8 mouse cellular contexts compared by ENCODE assay signal in the genomic region with DNA sequence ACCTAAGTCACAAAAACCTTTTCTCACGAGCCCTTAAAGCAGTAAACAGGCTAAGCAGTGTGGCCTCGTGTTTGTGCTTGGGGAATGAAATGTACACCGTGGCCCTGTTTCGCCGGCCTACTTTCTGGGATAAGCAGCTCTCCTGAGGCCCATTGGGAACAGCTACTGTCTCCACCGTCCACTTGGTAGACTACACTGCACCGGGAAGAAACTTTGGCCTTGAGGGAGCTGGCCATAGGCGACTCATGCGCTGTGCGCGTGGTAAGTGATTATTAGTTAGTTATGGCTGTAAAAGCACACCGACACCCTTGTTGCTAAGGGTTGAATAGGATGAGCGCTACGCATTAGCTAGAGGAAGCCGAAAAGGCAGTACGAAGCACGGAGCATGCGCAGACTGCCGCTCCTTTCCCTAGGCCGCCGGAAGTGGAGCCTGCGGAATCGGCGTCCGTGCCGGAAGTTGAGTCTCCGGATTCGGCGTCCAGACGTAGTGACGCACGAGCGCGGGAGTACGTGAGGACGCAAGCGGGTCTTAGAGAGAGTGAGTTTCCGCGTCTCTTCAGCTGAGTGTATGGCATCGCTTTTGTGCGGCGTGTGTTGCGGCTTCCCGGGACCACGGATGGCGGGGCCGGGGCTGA. TPM values are rescaled to one million over a fixed set of nuclear protein-coding genes. Genes with fewer than 3 reads are reported as not detected.
DNase-seq lines count a peak whose midpoint lies in the region; ATAC-seq lines count a peak whose summit lies in the region.

A gene (plus strand): TSS at position 342 of the 635 bp plus-strand sequence.

- H3K9me3 ChIP-seq in heart, embryonic 13.5 days = no peaks in the 10 kb centered on the region
- no peaks in the 10 kb centered on the region for H3K9me3 ChIP-seq in liver, embryonic 12.5 days (replicated peaks)
- no peaks in the 10 kb centered on the region for H3K9me3 ChIP-seq in stomach, embryonic 15.5 days

- peak within 1 kb of the TSS; percentile 76 for H3K4me3 ChIP-seq in brown adipose tissue, adult 24 weeks (ENCODE audit: insufficient read depth, low read depth, low read length)
- H3K4me3 ChIP-seq in heart, embryonic 13.5 days = peak within 1 kb of the TSS; percentile 98
- H3K4me3 ChIP-seq in liver, embryonic 12.5 days = peak within 1 kb of the TSS; percentile 80
- peak within 1 kb of the TSS; percentile 97 for H3K4me3 ChIP-seq in stomach, embryonic 15.5 days (replicated peaks)

- peak within 1 kb of the TSS; percentile 86 for H3K4me2 ChIP-seq in heart, embryonic 13.5 days
- H3K4me2 ChIP-seq in liver, embryonic 12.5 days = peak within 1 kb of the TSS; percentile 75
- peak within 1 kb of the TSS; percentile 81 for H3K4me2 ChIP-seq in stomach, embryonic 15.5 days

- peaks cover 19% of the 10 kb centered on the region for H3K27me3 ChIP-seq in heart, embryonic 13.5 days (replicated peaks)
- peaks cover 10% of the 10 kb centered on the region for H3K27me3 ChIP-seq in liver, embryonic 12.5 days (replicated peaks)
- no peaks in the 10 kb centered on the region for H3K27me3 ChIP-seq in stomach, embryonic 15.5 days (replicated peaks)

- H3K4me1 ChIP-seq in brown adipose tissue, adult 24 weeks (ENCODE audit: control insufficient read depth, insufficient read depth, insufficient read length, low read length) = peaks cover 3% of the 10 kb centered on the region; the same call in 1 of the 2 replicates
- peaks cover 14% of the 10 kb centered on the region for H3K4me1 ChIP-seq in heart, embryonic 13.5 days
- H3K4me1 ChIP-seq in liver, embryonic 12.5 days = peaks cover 17% of the 10 kb centered on the region
- H3K4me1 ChIP-seq in stomach, embryonic 15.5 days = no peaks in the 10 kb centered on the region

- WGBS in heart, embryonic 13.5 days = 7% methylated on average over 47 of the region's 47 CpGs
- WGBS in liver, embryonic 12.5 days (ENCODE audit: insufficient replicate concordance) = 6% methylated on average over 47 of the region's 47 CpGs
- 6% methylated on average over 47 of the region's 47 CpGs for WGBS in stomach, embryonic 15.5 days

- no peaks in the 10 kb centered on the region for H3K36me3 ChIP-seq in heart, embryonic 13.5 days
- no peaks in the 10 kb centered on the region for H3K36me3 ChIP-seq in liver, embryonic 12.5 days
- no peaks in the 10 kb centered on the region for H3K36me3 ChIP-seq in stomach, embryonic 15.5 days

- ATAC-seq in heart, embryonic 13.5 days (ENCODE audit: extremely low read depth, insufficient number of reproducible peaks, low FRiP score, low TSS enrichment) = peak; percentile 92
- peak; percentile 99 for ATAC-seq in liver, embryonic 12.5 days
- ATAC-seq in stomach, embryonic 15.5 days (ENCODE audit: insufficient read depth, low FRiP score, low read depth) = peak; percentile 99

- peak; percentile 99 for DNase-seq in CD4-positive, CD25-positive, alpha-beta regulatory T cell, adult 2 months (ENCODE audit: low read depth, low spot score)
- DNase-seq in fat pad, adult 2 months (ENCODE audit: extremely low read depth, low read depth, low spot score) = peak; percentile 54
- peak; percentile 99 for DNase-seq in kidney, postnatal 10 days
- peak; percentile 94 to 95 for DNase-seq in natural killer cell, adult 2 months (ENCODE audit: low spot score in 2 of 2)

- peak within 1 kb of the TSS; percentile 82 for H3K27ac ChIP-seq in brown adipose tissue, adult 24 weeks (replicated peaks; ENCODE audit: low read depth, low read length)
- H3K27ac ChIP-seq in heart, embryonic 13.5 days (replicated peaks) = peak within 1 kb of the TSS; percentile 96
- peak within 1 kb of the TSS; percentile 93 for H3K27ac ChIP-seq in liver, embryonic 12.5 days
- H3K27ac ChIP-seq in stomach, embryonic 15.5 days = peak within 1 kb of the TSS; percentile 97

- peak within 1 kb of the TSS; percentile 97 for H3K9ac ChIP-seq in heart, embryonic 13.5 days
- peak within 1 kb of the TSS; percentile 86 for H3K9ac ChIP-seq in liver, embryonic 12.5 days
- peak within 1 kb of the TSS; percentile 83 for H3K9ac ChIP-seq in stomach, embryonic 15.5 days

RNA-seq across cellular contexts. Expression of the gene that starts here (rescaled TPM):
- 8.2 and 11.5 TPM in 2 replicates for polyA plus RNA-seq in brown adipose tissue, adult 24 weeks (2012; ENCODE audit: insufficient read depth, insufficient read length, missing spikeins)
- polyA plus RNA-seq in heart, embryonic 13.5 days (2015; fragmentation: Nextera tagmentation; extraction: Ambion mirVana) = 8.7 and 9.7 TPM in 2 replicates
- polyA plus RNA-seq in liver, embryonic 12.5 days (2016; fragmentation: Nextera tagmentation; extraction: Ambion mirVana) = 11.8 and 13.3 TPM in 2 replicates
- 10.7 and 11.2 TPM in 2 replicates for polyA plus RNA-seq in stomach, embryonic 15.5 days (2015; fragmentation: Nextera tagmentation; extraction: Ambion mirVana)

Comparison
In these comparisons a context has a peak if more than half of its experiments do, and no peak if none do; other contexts are left out.
1. Peak in every context shown above with its lines: DNase-seq, ATAC-seq, H3K4me3 ChIP-seq and H3K27ac ChIP-seq.